Mouse (Mus musculus) frontal cortex, adult (tissue): ENCODE measurements around the gene Olfr453.

ENCODE experiments used
- ATAC-seq: cut with Nextera tagmentation; 2 replicates; pipeline ENCODE4 v1.9.2; 2017; ENCODE audit warnings: mild to moderate bottlenecking, moderate library complexity, mixed read lengths; ENCODE audit not compliant: low TSS enrichment

The Olfr453 gene

GRCm38 (mm10) chr6:42739071-42739470, at the start of gene Olfr453:
Gene Olfr453, plus strand, starts transcription at chr6:42739371.
- no peak for ATAC-seq

- ATAC-seq = no peak
Observed at GRCm38 (mm10) chr6:42689761-42690160, 49.4 kb upstream of the Olfr453 start.

- peak; percentile 80 for ATAC-seq
Observed at GRCm38 (mm10) chr6:42692154-42692516, 47.0 kb upstream of the Olfr453 start.

GRCm38 (mm10) chr6:42692517-42693190, 46.5 kb upstream of the Olfr453 start:
- peak; percentile 94 for ATAC-seq

- peak; percentile 96 for ATAC-seq
Observed at GRCm38 (mm10) chr6:42709291-42710211, 29.6 kb upstream of the Olfr453 start, which contains the start of gene Tcaf1. Gene Tcaf1, minus strand, starts transcription at chr6:42710088.

- no peak for ATAC-seq
Observed at GRCm38 (mm10) chr6:42714668-42715067, 24.5 kb upstream of the Olfr453 start.

- no peak for ATAC-seq
Observed at GRCm38 (mm10) chr6:42717973-42718372, 21.2 kb upstream of the Olfr453 start.

- peak; percentile 93 for ATAC-seq
Observed at GRCm38 (mm10) chr6:42742303-42742702, 3.1 kb downstream of the Olfr453 start.

GRCm38 (mm10) chr6:42747846-42748245, 8.7 kb downstream of the Olfr453 start:
- ATAC-seq = no peak

GRCm38 (mm10) chr6:42756104-42756503, 16.9 kb downstream of the Olfr453 start, which contains the start of gene Olfr38:
Gene Olfr38, plus strand, starts transcription at chr6:42756404.
- no peak for ATAC-seq

GRCm38 (mm10) chr6:42777066-42777465, 37.9 kb downstream of the Olfr453 start:
- no peak for ATAC-seq

GRCm38 (mm10) chr6:42784793-42785192, 45.6 kb downstream of the Olfr453 start, which contains the start of gene Olfr452:
Gene Olfr452, plus strand, starts transcription at chr6:42785093.
- no peak for ATAC-seq

GRCm38 (mm10) chr6:42790247-42790948, 51.2 kb downstream of the Olfr453 start:
- ATAC-seq = no peak

GRCm38 (mm10) chr6:42790949-42791556, 51.9 kb downstream of the Olfr453 start:
- no peak; the same call in 1 of the 2 replicates for ATAC-seq

- no peak for ATAC-seq
Observed at GRCm38 (mm10) chr6:42794982-42795381, 55.8 kb downstream of the Olfr453 start.
